Mouse (Mus musculus): ENCODE results near the gene Miip. TPM values are rescaled to one million over a fixed set of nuclear protein-coding genes. Genes with fewer than 3 reads are reported as not detected.
"Not testable (repeated sequence)": the region's sequence is repeated elsewhere in the genome, so short reads cannot be mapped to it uniquely, and the experiment has no call there.

Gene Miip
- total RNA-seq, 2 experiments from 2014 or later, result 5.1 to 5.5 TPM

DNA sequence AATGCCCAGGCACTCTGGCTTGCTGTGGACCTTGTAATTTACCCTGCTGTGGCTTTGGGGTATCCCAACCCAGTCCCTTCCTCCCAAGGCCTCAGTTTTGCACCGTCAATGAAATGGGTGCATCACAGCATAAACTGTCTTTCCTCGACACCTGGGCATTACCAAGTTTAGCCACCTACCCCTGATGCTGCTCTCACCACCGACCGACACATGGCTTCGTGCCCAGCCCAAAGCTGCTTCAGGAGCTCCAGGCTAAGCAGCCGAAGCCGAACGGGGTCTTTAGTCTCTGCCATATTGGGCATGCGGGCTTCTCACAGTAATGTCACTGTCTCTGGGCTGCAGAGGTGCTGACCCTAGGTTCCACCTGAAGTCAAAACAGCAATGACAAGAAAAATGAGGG lies 2.6 kb downstream of the Miip start:
- intact Hi-C loops (cut with DNase I), result no loop called here
- Histone ChIP-seq H3K27ac (no peak overlapping the region), H3K4me3 (no peak overlapping the region)
- no peak for DNase-seq
- no peak for TF ChIP-seq CTCF (IDR thresholded peaks at IDR 0.05)

DNA sequence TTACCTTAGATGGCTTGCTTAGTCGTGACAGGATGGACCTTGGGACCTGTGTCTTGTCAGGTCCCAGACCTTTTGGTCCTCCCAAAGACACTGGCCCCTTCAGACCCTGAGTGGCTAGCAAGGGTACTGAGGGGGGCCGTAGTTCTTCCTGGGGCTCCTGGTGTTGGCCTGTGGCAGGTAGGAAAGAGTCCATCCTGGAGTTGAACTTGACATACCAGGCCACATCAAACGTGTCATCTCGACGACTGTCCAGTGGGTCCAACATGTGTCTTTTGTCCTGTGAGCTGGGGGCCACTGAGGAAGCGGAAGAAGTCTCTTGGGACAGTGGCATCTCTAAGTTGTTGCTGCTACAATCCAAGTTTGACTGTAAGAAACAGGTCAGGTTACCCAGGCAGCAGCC lies 3.0 kb downstream of the Miip start:
- TF ChIP-seq CTCF (IDR thresholded peaks at IDR 0.05), result no peak
- intact Hi-C loops (cut with DNase I), result no loop called here
- Histone ChIP-seq H3K4me3 (no peak overlapping the region), H3K27ac (no peak overlapping the region)
- no peak for DNase-seq

DNA sequence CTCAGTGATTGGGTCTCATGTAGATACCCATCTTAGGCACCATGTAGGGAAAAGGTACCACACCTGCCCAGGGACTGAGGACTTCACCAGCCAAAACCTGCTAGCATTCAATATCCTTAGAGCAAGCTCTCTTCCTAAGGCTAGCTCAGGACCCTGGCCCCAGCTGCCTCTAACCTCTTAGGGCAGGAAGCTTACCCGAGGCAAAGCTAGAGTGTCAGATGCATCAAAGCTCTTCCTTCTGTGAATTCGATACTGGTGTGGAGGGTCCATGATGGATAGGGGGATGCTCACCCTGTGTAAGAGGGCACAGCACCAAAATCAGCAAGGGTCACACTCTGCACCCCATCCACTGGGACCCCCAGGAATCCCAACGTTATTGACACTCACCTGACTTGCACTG lies 6.6 kb downstream of the Miip start:
- TF ChIP-seq CTCF (IDR thresholded peaks at IDR 0.05), result no peak

DNA sequence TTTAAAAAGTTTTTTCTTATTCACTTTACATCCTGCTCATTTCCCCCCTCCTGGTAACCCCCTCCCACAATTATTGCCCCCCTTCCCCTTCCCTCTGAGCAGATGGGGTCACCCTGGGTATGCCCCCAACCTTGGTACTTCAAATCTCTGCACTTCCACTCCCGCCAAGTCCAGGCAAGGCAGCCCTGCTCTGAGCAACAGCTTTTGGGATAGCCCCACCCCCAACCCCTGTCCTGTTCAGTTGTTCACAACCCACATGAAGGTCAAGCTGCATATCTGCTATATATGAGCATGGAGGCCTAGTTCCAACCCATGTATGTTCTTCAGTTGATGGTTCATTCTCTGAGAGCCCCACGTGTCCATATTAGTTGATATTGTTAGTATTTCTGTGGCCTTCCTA lies 17.8 kb downstream of the Miip start:
- no peak for DNase-seq
- intact Hi-C loops (cut with DNase I), result no loop called here
- no peak for TF ChIP-seq CTCF (IDR thresholded peaks at IDR 0.05)
- Histone ChIP-seq H3K4me3 (no peak overlapping the region), H3K27ac (no peak overlapping the region)

More for the DNA sequence above, 6.6 kb downstream of the Miip start:
- Histone ChIP-seq H3K27ac (no peak overlapping the region), H3K4me3 (no peak overlapping the region)
- intact Hi-C loops (cut with DNase I), result no loop called here
- DNase-seq, result no peak

DNA sequence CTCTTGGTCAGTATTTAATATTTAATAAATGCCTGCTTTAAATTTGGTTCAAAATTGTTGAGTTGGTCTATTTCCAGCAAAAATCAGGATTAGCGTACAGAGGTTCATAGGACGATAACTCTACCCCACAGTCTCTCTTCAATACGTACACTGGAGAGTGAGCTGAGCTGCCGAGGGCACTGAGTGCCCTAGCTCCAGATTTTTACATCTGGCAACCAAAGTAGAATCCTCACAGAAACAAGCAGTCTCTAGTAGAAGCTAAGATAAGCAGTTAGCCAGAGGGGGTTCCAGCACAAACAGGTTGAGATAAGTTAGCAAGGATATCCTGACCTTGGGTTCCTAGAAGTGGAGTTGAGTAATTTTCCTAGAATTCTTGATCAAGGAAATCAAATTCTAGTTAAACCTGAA lies 20.0 kb downstream of the Miip start:
- DNase-seq, result no peak
- intact Hi-C loops (cut with DNase I), result no loop called here
- Histone ChIP-seq H3K27ac (peak overlapping the region; percentile 91), H3K4me3 (peak overlapping the region; percentile 78)
- TF ChIP-seq CTCF (IDR thresholded peaks at IDR 0.05), result no peak

DNA sequence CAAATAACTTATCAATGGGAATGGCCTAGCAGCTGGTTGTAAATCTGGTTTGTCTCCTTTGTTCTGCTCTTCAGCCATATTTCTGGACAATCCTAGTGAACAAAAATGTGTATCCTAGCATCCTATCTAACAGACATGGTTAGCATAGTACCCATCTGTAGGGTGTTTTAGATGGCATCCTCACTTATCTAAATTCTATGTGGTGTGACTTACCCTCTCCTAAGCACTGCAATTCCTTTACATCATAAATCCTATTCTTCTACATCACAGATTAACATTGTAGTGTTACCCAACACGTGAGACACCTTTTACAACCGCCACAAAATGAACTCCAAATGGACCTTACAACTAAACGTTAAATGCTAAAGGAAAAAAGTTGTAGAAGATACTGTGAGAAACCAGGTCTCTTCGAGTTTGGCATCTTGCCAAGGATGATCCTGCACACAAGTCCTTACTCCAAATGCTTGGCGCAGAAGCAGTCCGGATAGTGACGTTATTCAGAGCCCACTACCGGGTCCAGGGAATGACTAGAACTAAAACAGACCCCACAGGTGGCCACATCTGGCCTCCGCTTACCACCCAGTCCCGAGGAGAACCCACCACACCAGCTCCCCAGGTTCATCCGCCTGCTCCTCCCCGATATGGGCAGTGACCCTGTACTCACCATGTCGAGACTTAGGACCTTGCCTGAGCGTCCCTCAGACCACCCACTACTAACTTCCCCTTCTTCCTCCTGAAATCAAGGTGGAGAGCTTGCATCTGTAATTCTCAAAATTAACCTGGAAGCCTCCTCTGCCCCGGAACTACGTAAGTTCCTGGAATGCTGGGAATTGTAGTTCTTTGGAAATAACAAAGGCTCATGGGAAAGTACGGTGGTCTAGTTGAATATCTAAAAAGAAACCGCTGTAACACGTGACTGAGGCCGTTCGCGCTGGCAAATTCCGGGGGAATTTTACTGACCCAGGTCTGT lies 20.7 kb downstream of the Miip start, which contains the start of gene Zfp933:
Gene Zfp933, minus strand, starts transcription at position 753 of the 970 bp plus-strand sequence.
- Histone ChIP-seq H3K27ac (peak within 1 kb of the TSS; percentile 91), H3K4me3 (peak within 1 kb of the TSS; percentile 78)
- intact Hi-C loops (cut with DNase I), result no loop called here
- DNase-seq, result peak; percentile 69
- TF ChIP-seq CTCF (IDR thresholded peaks at IDR 0.05), result no peak

DNA sequence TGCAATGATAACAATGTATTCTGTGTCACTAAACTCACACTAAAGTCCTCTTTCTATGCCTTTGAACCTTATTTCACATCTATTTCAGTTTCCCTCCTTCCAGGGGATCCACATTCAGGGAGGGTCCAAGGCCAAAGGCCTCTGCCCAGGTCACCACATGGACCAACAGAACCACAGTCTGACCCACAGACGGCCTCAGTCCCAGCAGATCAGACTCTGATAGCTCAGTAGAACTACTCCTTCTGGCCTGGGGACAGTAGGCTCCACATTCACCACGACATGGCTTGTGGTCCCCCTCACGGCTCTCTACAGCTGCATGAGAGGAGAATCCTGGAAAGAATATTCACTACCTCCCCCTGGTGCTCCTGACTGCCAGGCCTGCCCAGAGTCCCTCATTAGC lies 25.7 kb downstream of the Miip start:
- Histone ChIP-seq H3K4me3 (no peak overlapping the region), H3K27ac (no peak overlapping the region)
- TF ChIP-seq CTCF (IDR thresholded peaks at IDR 0.05), result no peak
- intact Hi-C loops (cut with DNase I), result no loop called here
- DNase-seq, result no peak

DNA sequence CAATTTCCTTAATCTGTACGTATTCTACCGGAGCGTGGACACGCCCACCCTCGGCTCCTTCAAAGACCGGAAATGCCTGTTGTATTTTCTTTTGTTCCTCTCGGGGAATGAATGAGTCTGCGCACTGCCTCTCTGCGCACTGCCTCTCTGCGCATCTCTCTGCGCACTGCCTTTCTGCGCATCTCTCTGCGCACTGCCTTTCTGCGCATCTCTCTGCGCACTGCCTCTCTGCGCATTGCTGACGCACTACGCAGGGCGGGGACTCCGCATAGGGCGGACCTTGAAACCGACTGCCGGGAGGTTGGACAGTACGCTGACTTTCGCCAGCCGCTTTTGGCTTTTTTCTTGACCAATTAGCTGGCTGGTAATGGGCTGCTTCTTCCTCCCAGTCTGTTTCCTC lies 29.3 kb downstream of the Miip start:
- intact Hi-C loops (cut with DNase I); H3K27ac ChIP-seq; H3K4me3 ChIP-seq; DNase-seq: not testable (repeated sequence)

DNA sequence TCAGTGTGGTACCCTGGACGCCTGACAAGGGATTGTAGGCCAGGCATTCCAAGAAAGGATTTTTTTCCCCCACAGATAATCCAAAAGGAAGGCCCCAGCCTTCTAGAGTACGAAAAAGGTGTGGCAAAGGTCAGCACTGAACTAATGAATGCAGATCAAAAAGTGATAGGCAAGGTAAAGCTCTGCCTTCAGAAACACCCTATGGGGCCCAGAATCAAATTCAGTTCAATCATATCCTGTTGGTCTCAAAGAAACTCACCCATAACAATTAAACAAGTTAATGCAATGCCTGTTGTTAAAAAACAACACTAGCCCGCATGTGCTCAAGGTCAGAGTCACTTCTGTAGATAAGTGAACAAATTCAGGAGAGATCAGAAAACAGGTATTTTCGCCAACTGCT lies 44.2 kb downstream of the Miip start:
- no peak overlapping the region for H3K4me3 ChIP-seq
- no peak overlapping the region for H3K27ac ChIP-seq
- no peak for DNase-seq
- intact Hi-C loops (cut with DNase I), result no loop called here
- no peak for TF ChIP-seq CTCF (IDR thresholded peaks at IDR 0.05)

DNA sequence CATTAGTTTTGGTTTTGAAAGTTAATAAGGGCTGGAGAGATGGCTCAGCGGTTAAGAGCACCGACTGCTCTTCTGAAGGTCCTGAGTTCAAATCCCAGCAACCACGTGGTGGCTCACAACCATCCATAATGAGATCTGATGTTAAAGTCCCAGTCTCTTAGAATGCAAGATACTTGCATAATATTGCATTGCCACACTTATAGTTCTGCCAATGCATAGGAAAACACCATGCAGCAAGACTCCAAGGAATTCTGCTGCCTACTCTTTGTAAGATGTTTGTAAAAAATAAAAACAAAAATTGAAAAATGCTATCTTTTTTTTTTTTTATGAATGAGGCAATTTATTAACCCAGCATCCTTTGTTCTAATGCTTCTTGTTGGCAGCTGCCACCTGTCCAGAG lies 47.2 kb downstream of the Miip start:
- intact Hi-C loops (cut with DNase I); H3K27ac ChIP-seq; H3K4me3 ChIP-seq; DNase-seq: not testable (repeated sequence)

DNA sequence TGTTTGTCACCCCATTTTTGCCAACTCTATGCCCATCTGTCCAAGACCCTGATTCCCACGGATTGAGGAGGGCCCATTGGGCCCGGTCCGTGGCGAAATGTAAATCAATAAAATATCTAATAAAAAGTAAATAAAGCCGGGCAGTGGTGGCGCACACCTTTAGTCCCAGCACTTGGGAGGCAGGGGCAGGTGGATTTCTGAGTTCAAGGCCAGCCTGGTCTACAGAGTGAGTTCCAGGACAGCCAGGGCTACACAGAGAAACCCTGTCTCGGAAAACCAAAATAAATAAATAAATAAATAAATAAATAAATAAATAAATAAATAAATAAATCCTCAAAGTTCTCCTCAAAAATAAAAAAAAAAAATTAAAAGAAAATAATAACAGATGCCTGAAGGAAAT lies 49.0 kb downstream of the Miip start:
- H3K4me3 ChIP-seq; H3K27ac ChIP-seq; DNase-seq; intact Hi-C loops (cut with DNase I): not testable (repeated sequence)

DNA sequence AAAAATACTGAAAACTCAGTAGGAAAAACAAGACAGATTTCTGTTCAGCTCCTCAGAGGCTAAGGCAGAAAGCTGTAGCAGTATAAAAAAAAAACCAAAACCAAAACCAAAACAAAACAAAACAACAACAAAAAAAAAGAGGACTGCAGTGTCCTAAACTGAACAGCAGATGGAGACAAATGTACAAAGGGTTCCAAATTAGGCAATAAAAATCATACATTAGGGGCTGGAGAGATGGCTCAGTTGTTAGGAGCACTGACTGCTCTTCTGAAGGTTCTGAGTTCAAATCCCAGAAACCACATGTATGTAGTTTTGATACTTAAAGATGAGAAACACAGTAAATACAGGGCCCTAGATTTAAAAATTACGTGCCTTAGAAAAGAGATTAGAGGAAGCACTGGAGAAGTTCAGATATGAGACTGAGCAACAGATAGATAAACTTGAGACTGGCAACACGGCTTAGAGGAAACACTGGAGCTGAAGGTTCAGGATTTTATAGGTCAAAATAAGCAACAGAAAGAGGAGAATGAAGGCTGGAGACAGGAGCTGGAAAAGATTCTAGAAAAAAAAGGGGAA lies 53.9 kb downstream of the Miip start:
- peak; percentile 57 for TF ChIP-seq CTCF (IDR thresholded peaks at IDR 0.05)
- intact Hi-C loops (cut with DNase I), result no loop called here
- no peak for DNase-seq
- H3K27ac ChIP-seq, result no peak overlapping the region
- no peak overlapping the region for H3K4me3 ChIP-seq

DNA sequence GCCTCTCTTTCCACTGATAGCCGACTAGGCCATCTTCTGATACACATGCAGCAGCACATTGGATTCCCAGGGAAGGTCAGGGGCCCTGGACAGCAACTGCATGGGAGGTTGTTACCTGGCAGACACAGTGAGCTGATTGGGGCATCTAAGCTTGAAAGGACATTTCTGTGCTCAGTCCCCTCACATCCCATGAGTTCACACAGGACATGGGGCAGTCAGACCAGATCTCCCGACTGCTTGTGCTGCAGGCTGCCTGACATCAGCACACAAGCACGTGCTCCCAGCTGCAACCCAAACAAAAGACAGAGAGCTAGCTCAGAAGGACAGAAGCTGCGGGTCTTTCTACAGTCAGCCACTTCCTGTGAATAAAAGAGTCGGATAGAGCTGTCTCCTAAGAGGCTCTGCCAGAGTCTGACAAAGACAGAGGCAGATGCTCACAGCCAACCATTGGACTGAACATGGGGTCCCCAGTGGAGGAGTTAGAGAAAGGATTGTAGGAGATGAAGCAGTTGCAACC lies 55.3 kb downstream of the Miip start:
- H3K27ac ChIP-seq, result no peak overlapping the region
- H3K4me3 ChIP-seq, result no peak overlapping the region
- no peak for DNase-seq
- intact Hi-C loops (cut with DNase I), result no loop called here
- TF ChIP-seq CTCF (IDR thresholded peaks at IDR 0.05), result no peak

Other genes with a start within 250 kb of the Miip start
- 1 to 10 TPM; 1.2 to 1.6 TPM for gene Zfp979, start 226.3 kb downstream of the Miip start, total RNA-seq (2021)
- not detected for gene Zfp534, start 166.3 kb downstream of the Miip start, total RNA-seq (2021)
- 1 to 10 TPM; 1.1 TPM for gene Zfp984, start 59.0 kb downstream of the Miip start, total RNA-seq (2021)
- 1 to 10 TPM; 8.6 to 9.5 TPM for gene Zfp933, start 20.4 kb downstream of the Miip start, total RNA-seq (2021)
- 1 to 10 TPM; 7.3 to 7.7 TPM for gene Fv1, start 163 bp upstream of the Miip start, total RNA-seq (2021)
- gene Mfn2, start 35.9 kb upstream of the Miip start, total RNA-seq (2021), result 100 to 1,000 TPM; 416 to 452 TPM
- gene Plod1, start 68.0 kb upstream of the Miip start, total RNA-seq (2021), result 10 to 100 TPM; 17.1 to 25.9 TPM
- 10 to 100 TPM; 17.0 to 21.5 TPM for gene 2510039O18Rik, start 72.1 kb upstream of the Miip start, total RNA-seq (2021)
- gene Nppb, start 117.0 kb upstream of the Miip start, total RNA-seq (2021), result not detected
- gene Nppa, start 131.9 kb upstream of the Miip start, total RNA-seq (2021), result not detected
- 1 to 10 TPM; 4.7 to 5.0 TPM for gene Clcn6, start 170.0 kb upstream of the Miip start, total RNA-seq (2021)
- gene Mthfr, start 170.3 kb upstream of the Miip start, total RNA-seq (2021), result 10 to 100 TPM in 1 of 2 experiments, 1 to 10 TPM in 1; 6.9 to 14.2 TPM
- 10 to 100 TPM in 1 of 2 experiments, 1 to 10 TPM in 1; 9.8 to 12.6 TPM for gene Agtrap, start 219.2 kb upstream of the Miip start, total RNA-seq (2021)